Mouse (Mus musculus) gastrocnemius, adult 8-10 months (tissue): ENCODE results near the gene Vps26b. TPM values are rescaled to one million over a fixed set of nuclear protein-coding genes. Genes with fewer than 3 reads are reported as not detected.
A peak's percentile ranks its signal among the peaks of the same experiment; 100 is the strongest.

Source experiments
- DNase-seq, 2 experiments: peaks; one replicate each; pipeline ENCODE4 v3.0.0; 2022; ENCODE audit warnings: low spot score in 2 of 2
- total RNA-seq, 4 experiments: library from RNA; stranded (reverse); gene quantifications; 2 replicates each; pipeline ENCODE4 v1.2.4; 2022

Gene Vps26b
- total RNA-seq, result 10 to 100 TPM; 26.2 to 27.3 (median 26.8) TPM

GRCm38 (mm10) chr9:27029828-27030762, at the start of gene Vps26b, which contains the start of gene Ncapd3:
Gene Vps26b, minus strand, starts transcription at chr9:27030065.
Gene Ncapd3, plus strand, starts transcription at chr9:27030175.
- DNase-seq, result peak; percentile 93 to 96

DNA sequence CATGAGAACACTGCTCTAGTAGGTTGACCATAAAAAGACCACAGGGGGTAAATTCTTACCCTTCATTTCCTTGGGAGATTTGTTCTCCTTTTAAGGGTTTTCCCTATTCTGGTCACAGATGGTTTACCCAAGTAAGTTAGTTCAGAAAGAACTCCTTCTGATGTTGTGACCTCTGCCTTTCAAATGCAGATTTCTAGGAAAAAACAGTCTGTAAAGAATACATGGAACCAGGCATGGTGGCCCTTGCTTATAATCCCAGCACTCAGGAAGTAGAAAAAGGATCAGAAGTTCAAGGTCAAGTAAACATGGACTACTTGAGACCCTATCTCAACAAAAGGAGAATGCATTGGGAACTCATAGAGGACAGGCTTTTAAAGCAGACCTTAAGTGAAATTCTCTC, 45.9 kb upstream of the Vps26b start:
- DNase-seq, result no peak

GRCm38 (mm10) chr9:27074677-27075076, 44.8 kb upstream of the Vps26b start:
- no peak for DNase-seq

DNA sequence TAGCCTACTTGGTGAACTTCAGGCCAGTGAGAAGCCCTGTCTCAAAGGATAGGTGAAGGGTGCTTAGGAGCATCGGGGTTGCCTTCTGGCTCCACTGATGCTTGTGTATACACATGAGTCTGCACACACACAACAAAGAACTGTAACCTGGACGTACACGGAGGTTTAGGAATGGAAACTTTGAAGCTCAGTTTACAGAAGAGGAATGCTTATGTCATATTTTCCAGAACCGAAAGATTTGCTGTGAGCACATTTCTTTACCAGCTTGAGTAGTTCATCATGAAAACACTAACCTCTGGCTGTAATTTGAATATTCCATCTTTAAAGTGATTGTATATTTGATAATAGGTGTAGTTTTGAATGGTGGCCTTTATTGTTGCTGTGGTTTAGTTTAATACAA, 41.0 kb upstream of the Vps26b start:
- no peak for DNase-seq

DNA sequence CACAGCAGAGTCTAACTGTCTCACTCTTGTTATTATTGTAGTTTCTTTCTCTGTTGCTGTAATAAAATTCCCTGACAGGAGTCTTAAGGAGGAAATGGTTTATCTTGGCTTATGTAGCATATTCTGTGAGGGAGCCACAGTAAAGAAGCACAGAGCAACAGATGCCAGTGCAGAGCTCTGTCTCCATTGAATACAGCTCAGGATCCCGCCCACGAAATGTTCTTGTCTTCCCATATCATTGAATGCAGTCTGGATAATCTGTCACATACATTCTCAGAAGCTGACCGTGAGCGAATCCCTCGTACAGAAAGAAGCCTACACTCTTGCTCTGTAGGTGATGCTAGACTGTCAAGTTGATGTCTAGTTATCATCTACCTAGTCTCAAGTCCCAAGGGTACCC, 28.5 kb upstream of the Vps26b start:
- no peak for DNase-seq

GRCm38 (mm10) chr9:27049492-27049891, 19.6 kb upstream of the Vps26b start:
- DNase-seq, result no peak

DNA sequence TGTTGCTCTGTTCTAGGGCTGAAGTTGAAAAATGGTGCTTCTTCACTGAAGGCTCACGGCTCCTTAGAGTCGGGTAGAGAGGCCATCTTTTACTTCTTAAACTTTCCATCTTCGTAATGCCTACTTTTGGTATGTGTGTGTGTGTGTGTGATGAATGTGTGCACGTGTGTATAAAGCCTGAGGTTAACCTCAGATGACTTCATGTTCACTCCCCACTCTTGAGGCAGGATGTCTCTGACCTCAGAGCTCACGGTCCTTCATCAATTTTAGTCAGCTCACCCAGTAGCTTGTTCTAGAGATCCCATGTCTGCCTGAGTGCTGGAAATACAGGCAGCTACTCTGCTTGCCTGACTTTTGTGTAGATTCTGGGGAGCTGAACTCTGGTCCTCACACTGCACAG, 14.0 kb upstream of the Vps26b start:
- no peak for DNase-seq

DNA sequence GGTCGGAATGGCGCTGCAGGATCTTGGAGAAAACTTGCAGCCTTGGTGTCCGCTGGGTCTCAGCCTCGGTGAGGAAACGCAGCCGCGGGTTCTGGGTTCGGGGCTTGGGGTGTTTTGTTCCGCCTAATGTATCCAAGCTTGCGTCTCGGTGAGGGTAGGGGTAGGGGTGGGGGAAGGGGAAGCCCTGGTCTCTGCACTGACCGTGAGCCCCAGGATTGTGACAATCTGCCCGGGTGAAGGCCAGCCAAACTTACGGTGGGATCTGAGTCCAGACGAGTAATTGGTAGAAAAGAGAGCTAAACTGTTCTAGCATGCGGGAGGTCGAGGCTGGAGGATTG, 867 bp upstream of the Vps26b start:
- no peak for DNase-seq

DNA sequence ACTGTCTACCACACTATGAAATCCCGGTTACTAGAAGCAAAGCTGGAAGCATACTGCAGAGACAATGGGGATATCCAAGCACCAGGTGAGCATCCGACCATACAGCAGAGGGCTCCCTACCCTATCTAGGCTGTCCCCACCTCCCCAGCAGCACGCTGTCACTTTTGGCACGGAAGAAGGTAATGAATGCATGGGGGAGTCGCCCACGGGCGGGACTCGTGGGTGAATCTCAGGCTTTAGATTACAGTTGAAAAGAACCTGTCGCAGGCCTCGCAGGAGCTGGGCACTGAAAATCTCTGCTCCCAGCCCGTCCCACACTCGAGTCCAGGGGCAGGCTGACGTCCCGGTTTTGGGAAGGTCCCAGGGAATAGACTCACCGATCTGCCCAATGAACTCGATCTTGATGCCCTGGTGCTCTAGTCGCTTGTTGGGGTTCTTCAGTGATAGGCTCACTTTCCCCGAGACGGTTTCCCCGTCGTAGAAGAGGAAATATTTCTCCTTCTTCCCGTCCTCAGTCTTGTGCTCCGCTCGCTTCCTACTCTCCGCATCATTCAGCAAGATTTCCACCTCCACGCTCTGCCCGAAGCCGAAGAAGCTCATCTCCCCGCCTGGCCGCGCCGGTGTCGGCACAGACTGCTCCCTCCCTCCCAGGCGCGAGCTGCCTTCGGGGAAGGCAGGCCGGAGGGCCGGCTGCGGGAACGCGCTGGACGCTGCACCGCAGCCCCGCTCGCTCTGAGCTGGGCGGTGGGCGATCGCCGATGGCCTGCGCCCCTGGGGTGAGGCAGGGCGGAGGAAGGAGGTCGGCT, 640 bp downstream of the Vps26b start:
- peak in 1 of 2 experiments; percentile 11 for DNase-seq

DNA sequence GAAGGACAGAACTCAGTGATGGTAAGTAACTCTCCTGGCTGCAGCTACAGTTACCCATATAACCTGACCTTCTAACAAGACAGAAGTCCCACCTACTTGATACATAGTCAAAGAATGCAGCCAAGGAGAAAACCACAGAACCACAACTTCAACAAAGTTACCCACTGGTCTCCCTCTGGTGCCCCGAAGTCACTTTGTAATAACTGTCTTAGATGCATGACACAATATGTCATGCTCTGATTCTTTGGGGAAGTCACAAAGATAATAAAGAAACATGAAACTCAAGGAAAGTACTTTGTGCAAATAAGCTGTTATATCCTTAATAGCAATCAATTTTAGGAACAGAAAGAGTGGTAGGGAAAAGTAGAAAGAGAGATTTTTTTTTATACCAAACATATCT, 3.2 kb downstream of the Vps26b start:
- no peak for DNase-seq

GRCm38 (mm10) chr9:27023681-27024080, 6.2 kb downstream of the Vps26b start:
- no peak for DNase-seq

DNA sequence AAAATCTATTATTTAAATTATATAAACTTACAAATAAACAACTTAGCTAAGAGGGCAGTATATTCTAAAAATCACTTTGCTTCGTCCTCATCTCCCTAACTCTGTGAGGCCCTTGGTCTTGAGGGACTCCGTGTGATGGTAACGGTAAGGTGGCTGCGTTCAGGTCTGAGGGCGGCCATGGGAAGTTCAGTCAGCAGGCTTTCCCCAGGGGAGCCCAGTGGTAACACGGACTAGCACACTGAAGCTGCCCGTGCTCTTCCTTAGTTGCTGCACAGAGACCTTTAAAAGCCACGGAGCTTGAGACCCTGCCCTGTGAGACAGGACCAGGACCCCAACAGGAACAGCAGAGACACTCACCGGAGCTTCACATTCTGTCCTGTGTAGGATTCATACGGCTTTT, 10.9 kb downstream of the Vps26b start:
- DNase-seq, result no peak

GRCm38 (mm10) chr9:27011572-27011971, 18.3 kb downstream of the Vps26b start:
- no peak for DNase-seq

GRCm38 (mm10) chr9:27009231-27009630, 20.6 kb downstream of the Vps26b start:
- DNase-seq, result no peak

GRCm38 (mm10) chr9:27006866-27007265, 23.0 kb downstream of the Vps26b start:
- no peak for DNase-seq

GRCm38 (mm10) chr9:27005933-27006332, 23.9 kb downstream of the Vps26b start:
- no peak for DNase-seq

GRCm38 (mm10) chr9:27005231-27005630, 24.6 kb downstream of the Vps26b start:
- DNase-seq, result no peak

DNA sequence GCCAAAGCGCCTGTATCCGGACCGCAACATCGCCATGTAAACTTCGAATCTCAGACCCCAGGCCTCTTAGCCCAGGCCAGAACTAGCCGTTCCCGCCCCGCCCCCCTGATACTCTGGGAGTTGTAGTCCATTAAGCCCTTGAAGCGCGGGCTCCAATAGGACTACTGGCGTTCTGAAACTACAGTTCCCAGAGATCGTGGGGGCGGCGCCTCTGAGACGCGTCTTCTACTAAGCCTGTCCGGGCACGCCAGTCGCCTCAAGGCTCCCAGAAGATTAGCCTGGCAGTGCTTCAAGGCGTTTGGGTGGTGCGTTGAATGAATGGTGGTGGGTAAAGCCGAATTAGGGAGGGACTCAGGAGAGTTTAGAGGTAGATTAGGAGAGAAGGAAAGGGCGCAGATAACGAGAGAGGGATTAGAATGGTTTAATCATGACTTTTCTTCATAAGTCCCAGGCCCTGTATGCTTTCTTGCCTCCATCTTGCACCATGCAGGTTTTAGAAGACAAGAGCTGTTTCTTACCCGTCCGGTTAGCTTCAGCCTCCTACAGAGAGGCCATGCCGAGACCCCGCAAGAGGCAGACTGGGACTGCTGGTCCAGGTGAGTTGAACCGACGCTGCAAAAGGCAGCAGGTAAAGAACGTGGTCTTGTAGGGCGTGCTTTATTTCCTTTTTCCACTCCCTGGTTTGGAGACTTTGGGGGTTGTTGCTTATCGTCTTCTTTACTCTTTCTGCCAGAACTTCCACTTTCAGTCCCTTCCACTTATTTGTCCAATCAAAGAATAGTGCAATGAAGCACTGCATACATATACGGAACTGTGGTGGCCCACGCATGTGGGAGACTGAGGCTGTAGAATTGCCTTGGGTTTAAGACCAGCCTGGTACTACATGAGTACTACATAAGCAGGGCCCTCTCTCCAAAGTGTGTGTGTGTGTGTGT, 30.1 kb downstream of the Vps26b start, which contains the start of the genes Acad8 and Thyn1:
Gene Acad8, minus strand, starts transcription at position 106 of the 935 bp plus-strand sequence.
Gene Thyn1, plus strand, starts transcription at position 250 of the 935 bp plus-strand sequence.
- DNase-seq, result peak; percentile 93 to 94

- no peak for DNase-seq
These were observed 31.0 kb downstream of the Vps26b start for GRCm38 (mm10) chr9:26998669-26999460.

- no peak for DNase-seq
These were observed 32.4 kb downstream of the Vps26b start for GRCm38 (mm10) chr9:26997501-26997900.
